Mouse (Mus musculus): ENCODE results near the gene Col8a1.

Gene Col8a1

DNA sequence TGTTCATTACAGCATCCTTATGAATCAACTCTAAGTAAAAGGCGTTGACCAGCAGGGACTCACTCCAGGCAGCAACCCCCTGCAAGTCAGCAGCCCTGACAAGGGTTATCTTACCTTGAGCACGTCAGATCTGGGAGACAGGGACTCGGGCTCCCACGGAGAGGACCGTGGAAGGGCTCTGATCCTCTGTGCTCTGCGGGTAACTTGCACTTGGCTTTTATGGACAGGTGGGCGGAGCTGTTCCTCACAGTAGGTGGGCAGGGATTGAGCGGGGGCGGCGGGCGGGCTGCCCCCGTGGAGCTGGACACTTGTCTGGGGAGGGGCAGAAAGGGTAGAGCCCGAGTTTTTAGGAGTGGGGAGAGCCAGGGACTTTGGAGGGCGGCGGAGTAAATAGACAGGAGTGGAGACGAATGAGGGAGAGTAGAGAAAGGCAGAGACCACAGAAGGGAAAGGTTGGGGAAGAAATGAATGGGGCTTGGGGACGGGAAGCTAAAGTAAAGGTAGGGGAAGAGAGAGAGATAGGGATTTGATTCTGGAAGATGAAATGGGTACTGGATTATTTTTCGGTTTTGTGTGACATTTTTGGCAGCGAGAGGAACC lies at the start of gene Col8a1:
TSS of gene Col8a1 (minus strand) at position 212 of the 600 bp plus-strand sequence.
- no peak for DNase-seq (ENCODE audit: low read depth in 1 of 2, low spot score in 2 of 2)

DNA sequence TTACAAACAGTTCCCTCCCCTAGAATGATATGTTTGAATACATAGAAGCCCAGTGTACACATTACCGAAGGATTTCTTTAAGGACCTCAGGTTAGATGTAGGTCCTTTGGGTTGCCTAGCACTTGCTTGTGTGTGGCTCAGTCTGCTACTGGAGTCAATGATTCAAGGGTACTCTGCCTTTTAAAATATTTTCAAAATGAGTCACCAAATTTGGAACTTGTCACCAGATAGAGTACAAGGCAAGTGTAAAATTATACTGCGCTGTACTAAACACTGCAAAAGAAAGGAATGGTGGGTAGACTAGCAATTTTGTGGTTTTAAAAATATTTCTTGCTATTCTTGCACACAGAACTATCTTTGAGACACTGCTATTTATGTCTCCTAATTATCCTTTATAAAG lies 47.3 kb upstream of the Col8a1 start:
- DNase-seq (ENCODE audit: low read depth in 1 of 2, low spot score in 2 of 2), result no peak

DNA sequence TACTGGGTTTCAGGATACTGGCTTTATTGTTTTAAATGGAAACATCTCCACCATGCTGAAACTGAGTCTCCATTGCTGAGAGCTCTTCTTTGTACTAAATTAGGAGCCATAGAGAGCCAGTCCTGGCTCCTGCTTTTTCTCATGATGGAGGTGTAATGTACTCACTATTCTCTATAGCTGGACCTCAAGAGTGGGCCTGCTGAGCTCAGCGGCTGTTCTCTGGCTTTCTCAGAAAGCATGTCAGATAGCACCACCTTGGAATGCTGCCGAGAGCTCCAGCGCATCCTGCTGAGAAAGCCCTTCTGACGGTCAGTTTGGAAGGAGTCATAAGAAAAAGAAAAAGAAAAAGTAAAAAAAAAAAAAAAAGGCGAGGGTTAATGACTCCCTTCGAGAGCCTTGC lies 41.8 kb upstream of the Col8a1 start:
- no peak for DNase-seq (ENCODE audit: low read depth in 1 of 2, low spot score in 2 of 2)

DNA sequence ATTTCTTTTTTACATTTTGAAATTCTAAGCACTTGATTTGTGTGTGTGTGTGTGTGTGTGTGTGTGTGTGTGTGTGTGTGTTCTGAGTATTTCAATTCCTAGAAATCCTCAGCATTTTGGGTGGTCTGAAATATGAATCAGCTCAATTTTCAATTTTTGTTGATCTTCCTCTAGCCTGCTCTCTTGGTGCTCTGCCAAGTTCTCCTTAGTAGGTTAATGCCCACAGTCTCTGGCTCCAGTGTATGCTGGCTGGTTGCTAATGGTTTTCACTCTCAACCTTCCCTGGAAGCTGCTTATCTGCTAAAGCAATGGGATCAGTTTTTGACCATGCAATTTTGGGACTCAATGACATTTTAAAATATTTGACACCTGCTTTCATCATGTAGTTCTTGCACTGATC lies 24.5 kb upstream of the Col8a1 start:
- DNase-seq (ENCODE audit: low read depth in 1 of 2, low spot score in 2 of 2), result no peak

DNA sequence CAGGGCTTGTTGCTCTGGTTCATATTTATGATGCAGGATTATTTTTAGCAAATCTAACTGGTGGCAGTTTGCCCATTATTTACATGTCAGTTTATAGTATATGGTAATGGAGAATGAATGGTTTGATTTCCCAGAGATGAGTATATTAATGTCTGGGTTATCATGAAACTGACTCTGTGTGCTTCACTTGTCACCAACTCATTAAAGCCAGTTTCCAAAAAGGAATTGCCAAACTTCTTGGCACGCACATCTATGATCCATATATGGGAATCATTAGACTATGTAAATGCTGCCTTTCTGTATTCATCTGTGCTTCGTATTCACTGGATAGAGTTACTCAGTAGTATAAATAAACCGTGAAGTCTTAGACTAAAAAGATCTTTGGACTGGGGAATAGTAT lies 11.1 kb upstream of the Col8a1 start:
- DNase-seq (ENCODE audit: low read depth in 1 of 2, low spot score in 2 of 2), result no peak

DNA sequence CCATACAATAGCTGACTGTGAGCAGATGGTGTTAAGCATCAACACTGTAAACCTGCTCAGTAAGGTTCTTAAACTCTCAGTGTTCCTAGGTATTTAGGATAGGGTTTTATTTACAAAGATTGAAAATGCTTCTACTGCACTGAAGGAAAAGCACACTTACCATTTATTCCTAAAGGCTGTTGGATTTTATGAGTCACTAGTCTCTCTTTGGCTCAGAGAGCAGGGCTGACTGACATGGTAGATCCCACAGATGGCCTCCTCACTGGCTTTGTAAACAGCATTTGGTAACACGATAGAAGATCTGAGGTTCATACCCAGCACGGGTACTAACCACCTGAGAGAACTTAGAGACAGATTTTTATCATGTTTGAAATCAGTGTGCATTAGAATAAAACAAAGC lies 5.3 kb upstream of the Col8a1 start:
- DNase-seq (ENCODE audit: low read depth in 1 of 2, low spot score in 2 of 2), result no peak

DNA sequence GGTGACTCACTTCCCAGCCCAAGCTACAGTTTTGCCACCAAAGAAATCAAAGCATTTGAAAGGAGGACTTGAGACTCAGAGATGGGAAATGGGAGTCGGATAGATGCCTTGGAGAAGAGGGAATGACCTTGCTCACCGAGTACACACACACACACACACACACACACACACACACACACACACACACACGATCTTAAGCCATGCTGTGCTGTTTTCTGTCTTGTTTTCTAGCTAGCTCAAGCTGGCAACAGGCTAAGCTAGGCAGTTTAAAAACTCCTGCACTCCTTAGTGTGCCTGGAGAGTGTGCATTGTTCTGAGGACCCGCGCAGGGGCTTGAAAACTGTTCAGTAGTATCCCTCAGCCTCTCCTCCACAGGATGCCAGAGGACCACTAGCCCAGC lies 1.2 kb upstream of the Col8a1 start:
- DNase-seq (ENCODE audit: low read depth in 1 of 2, low spot score in 2 of 2), result no peak

DNA sequence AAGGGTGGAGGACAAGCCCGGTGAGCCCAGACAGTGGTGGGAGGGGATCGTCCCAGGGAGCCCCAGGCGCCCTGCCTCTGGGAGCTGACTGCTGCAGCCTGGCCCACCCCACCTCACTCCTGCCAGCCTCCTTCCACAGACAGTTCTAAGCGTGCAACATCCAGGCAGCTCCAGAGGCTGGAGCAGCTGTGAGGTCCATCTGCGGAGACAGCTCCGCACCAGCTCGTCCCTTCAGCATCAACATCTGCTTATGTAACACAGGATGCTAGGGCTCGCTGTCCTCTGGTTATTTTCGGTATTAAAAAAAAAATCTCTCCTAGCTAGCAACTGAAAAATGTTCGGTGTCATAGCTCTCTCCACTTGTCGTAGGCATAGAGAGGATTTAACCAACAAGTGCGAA lies 704 bp upstream of the Col8a1 start:
- no peak for DNase-seq (ENCODE audit: low read depth in 1 of 2, low spot score in 2 of 2)

DNA sequence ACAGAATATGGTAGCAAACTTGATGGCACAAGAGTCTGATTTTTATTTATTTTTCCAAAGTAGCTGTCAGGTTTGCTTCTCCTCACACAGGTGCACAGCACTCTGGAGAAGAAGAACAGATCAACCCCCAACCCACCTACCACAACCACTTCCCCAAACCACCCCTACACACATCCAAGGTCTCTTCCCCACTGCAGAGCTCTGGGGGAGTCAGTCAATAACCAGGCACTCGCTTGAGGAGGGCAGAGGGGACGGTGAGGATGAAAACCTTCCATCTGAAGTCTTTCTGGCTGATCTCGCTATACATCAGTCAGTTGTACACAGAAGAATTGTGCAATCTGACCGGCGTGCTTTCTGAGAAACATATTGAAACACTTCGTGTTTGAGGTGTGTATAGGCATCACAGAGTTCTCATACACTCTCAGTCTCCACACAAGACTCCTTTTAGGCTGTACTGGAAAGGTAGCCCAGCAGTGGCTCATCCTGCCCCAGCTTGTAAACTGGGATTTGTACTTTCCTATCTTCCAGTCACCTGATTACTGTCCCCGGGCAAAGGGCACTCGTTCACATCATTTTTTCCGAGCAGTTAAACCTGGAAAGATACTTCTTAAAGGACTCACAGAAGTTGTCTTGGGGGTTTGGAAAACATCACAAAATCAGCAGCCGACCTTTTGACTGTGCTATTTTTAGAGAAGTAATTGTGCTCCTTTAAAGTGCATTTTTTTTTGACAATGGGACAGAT lies 827 bp downstream of the Col8a1 start:
- DNase-seq (ENCODE audit: low read depth in 1 of 2, low spot score in 2 of 2), result no peak

DNA sequence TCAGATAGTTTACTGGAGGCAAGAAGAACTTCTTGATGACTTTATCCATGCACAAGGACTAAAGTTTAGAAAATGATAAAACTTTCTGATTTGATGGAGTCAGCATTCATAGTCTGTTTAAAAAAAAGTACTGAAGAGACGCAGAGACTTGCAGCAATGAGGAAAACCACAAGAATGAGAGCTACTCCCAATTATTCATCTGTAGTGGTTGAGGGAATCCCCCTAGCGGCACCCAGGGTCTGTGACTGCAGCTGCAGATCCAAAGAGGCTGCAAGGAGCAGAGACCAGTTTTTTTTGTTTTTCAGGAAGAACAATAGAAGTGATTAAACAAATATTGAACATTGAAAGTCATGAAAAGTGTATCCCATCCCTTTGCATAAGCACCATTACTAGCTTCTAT lies 4.0 kb downstream of the Col8a1 start:
- no peak for DNase-seq (ENCODE audit: low read depth in 1 of 2, low spot score in 2 of 2)

DNA sequence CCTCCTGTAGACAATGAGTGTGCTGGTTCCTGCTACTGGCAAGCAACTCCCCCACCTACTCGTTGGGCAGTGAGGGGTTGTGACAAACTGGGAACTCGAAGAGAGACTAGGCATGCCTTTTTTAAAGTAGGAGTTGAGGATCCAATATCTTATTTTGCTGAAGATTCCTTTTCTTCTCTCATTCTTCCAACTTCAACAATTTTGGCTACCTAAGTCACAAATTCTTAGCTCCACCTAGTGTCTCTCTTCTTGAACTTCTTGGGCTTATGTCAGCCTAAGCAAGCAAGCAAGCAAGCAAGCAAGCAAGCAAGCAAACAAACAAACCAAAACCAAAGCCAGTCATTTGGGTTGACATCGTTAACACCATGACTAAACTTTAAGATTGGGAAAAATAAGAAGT lies 6.4 kb downstream of the Col8a1 start:
- no peak for DNase-seq (ENCODE audit: low read depth in 1 of 2, low spot score in 2 of 2)

DNA sequence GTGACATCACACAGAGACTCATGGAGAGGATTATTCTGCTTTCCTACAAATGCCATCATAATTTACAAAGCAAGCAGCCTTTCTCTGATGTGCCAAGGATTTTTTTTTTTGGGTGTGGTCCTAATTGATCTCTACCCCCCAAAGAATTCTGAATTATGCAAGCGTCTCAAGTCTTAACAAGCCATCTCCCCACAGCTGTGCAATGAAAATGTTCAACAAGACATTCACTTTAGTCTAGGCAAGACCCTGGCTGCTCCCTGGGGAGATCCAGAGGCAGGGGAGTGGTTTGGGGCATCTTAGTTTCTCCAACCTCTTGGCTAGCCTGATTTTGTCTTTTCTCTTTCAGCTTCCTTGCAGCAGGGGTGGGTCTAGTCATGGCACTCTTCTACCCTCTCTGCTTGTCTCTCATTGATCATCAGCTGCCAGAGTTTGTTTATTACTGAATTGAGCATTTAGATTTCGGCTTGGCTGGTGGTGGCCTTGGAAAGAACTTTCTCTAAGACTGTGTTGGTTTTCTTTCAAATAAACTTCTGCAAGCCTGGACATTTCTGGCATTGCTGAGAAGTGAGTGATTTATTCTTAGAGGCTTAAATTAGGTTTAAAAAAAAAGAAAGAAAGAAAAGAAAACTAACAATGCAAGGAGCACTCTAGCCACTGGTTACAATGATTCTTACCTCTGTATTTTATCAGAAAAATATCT lies 7.0 kb downstream of the Col8a1 start:
- no peak for DNase-seq (ENCODE audit: low read depth in 1 of 2, low spot score in 2 of 2)

DNA sequence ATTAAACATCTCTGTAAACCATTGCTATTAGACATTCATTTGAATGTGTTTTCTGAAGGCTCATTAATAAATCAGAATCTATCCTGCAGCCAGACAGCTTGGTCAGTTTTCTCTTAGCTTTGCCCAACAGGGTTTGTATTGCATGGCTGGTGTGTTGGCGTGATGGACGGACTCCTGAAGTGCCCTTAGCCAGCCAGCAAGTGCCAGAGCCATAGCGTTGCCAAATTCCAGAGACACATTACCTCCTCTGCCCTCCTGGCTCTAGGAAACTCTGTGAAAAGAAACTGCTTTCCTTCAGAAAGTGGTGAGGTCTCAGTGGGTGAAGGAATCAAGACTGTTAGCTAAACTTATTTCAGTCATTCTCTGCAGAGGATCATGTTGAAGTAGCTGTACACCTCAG lies 14.4 kb downstream of the Col8a1 start:
- DNase-seq (ENCODE audit: low read depth in 1 of 2, low spot score in 2 of 2), result no peak

DNA sequence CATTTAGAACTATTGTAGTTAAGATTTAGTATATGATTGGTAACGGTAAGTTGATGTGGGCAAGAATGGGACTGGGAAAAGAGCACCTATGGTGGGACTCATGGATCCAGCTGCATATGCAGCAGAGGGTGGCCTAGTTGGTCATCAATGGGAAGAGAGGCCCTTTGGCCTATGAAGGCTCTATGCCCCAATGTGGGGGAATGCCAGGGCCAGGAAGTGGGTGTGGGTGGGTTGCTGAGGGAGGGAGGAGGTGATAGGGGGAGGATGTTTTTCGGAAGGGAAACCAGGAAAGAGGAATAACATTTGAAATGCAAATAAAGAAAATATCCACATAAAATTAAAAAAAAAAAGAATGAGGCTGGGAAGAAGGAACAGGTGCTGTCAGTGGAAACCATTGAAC lies 19.6 kb downstream of the Col8a1 start:
- DNase-seq (ENCODE audit: low read depth in 1 of 2, low spot score in 2 of 2), result no peak

DNA sequence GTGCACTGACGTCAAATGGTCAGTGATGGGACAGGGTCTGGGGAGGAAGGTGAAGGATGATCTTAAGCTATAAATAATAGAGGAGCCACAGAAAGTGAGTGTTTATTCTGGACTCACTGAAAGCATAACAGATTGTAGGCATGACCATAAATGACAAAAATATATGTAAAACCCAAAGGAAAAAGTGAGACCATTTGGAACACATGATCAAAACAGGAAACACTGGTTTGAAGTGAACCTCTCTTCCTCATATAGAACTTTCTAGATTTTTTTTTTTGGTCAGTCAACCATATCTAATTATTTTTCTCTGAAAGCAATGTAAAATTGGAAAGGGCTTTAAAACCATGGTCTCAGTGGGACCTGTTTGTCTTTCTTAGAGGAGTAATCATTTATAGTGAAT lies 21.0 kb downstream of the Col8a1 start:
- DNase-seq (ENCODE audit: low read depth in 1 of 2, low spot score in 2 of 2), result no peak

DNA sequence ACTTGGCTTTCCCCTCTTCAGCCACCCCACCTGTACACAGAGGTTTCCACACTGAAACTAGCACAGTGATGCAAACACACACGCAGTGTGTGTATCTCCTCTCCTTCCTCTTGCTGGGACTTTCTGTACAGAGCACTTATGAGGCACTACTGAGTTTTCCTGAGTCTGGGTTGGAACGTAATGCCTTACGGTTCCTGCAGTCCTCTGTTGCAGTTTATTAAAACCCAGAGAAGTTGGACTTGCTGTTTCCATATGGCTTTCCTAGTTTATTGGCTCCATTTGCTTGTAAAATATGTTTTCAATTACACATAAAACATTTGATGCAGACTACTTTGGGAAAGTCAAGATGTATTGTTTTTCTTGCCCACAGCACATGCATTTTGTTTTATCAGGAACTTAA lies 21.4 kb downstream of the Col8a1 start:
- no peak for DNase-seq (ENCODE audit: low read depth in 1 of 2, low spot score in 2 of 2)

DNA sequence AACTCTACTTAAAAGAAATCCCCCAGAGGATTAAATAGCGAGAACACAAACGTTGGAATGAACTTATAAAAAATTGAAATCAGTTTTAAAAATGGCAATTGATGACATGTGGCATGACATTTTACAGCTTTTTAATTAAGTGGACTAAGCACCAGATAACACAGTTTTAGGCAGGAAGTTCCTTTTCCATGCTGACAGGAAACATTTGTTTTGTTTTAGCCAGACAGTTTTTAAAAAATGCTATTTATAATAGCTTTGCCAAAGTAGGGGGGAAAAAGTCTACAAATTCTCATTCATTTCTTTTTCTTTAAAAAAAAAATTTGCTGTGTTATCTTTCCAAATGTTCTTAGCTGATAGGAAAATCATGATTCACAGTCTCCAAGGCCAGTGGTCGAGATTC lies 29.6 kb downstream of the Col8a1 start:
- DNase-seq (ENCODE audit: low read depth in 1 of 2, low spot score in 2 of 2), result no peak

DNA sequence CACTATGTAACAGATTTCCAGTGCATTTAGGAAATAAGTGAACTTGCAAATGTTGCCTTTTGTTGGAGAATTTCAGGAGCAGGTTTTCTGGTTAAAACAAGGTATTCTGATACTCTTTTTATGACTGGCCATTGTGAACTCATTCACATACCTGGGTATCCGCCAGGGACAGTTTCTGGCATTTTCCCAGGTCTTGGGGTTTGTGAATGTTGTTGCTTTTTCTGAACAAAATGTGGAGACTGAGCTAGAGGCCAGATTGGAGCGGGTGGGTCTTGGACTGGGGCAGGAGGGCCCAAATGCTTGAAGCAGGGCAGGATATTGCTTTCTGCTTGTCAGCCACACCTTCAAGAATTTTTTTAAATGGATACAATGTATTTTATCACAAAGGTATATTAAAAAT lies 35.6 kb downstream of the Col8a1 start:
- no peak for DNase-seq (ENCODE audit: low read depth in 1 of 2, low spot score in 2 of 2)

DNA sequence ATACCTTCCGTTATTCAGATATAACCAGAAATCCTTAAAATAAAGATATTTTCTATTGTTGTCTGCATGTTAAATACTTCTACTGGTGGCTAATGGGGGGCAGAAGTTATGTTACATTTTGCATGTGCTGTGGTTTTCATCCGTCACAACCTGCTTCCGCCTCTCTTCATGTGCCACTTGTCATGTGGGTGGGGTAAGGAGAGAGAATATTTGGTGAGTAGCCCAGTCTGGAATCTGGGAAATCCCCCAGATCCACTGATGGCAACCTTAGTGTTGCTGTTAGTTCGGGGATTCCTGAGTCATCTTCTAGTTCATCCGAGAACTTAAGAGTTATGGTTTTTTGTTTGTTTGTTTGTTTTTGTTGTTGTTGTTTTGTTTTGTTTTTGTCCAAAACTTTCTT lies 55.8 kb downstream of the Col8a1 start:
- DNase-seq (ENCODE audit: low read depth in 1 of 2, low spot score in 2 of 2), result no peak

DNA sequence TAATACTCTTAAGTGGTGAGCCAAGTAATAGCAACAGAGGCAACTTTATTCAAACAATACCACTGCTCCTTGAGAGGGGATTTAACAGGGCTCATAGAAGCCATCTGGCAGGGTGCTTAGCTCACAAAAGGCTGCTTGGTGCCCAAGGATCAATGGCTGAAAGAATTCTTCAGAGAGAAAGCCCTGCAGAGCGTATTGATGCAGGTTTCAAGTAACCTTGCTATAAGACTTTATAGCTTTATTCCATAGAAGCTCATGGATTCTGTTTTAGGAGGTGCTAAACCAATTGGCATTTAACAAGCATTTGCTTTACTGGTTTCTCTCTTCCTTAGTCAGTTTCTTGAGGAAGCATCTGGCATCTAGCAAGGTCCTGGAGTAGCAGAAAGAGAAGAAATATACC lies 59.8 kb downstream of the Col8a1 start:
- no peak for DNase-seq (ENCODE audit: low read depth in 1 of 2, low spot score in 2 of 2)

DNA sequence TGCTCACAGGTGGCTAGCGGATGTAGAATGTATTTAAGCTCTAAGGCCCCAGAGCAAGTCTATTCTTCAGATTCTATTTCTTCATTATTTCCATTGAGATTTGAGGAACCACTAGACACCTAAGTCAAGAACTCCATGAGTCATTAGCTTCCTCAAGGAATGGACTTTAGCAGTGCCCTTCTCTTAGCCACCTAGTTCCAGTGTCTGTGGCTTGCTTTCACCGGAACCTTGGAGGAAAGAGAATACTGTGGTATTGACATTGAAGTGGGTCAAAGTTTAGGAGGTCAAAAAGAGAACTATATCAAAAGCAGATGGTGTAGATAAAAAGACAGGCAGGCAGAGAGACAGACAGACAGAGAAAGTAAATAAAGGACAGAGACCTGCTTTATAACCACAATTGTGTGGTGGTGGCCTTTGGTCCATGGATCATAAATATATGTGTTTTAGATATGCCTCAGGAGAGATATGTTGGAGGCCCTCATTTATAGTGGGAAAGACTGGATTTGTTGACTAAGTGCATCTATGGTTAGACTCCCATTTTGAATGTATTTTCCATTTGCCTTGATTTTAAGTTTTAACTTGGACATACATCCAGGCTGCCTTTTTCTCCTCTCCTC lies 60.5 kb downstream of the Col8a1 start:
- no peak for DNase-seq (ENCODE audit: low read depth in 1 of 2, low spot score in 2 of 2)

DNA sequence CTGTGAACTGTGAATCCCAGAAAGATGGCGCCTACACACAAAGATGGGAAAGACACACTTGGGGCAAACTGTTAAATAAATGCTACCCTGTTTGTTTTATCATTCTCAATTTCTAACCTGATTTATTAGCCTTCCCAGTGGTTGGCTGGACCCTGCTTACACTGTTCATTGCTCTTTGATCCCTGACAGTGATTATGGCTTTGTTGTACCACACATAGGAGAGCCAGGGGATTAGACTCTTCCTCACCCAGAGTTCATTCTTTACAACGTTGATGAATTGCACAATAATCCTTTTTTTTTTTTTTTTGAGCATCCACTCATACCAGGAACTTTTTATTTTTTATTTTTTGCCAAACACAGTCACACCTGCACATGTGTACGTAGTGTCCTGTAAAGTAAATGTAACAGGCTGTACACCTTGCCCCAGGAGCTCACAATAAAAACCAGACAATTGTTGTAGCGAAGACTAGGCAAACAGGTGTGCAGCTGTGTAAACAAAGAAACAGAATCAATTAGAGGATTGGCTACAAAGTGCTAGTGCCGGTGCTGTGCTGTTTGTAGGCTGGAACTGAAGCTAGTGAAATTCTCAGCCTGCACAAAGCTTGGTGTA lies 68.6 kb downstream of the Col8a1 start:
- DNase-seq (ENCODE audit: low read depth in 1 of 2, low spot score in 2 of 2), result no peak

Data from monocyte, adult 2 months (primary cell).